Mouse (Mus musculus) intestine, embryonic 14.5 days (tissue): ENCODE measurements around the gene Cped1. TPM values are rescaled to one million over a fixed set of nuclear protein-coding genes. Genes with fewer than 3 reads are reported as not detected.

Experiments
- ATAC-seq: fragments of 200-750 bp; cut with Nextera tagmentation; replicated peaks from 2 replicates; pipeline ENCODE4 v1.8.0; 2017; ENCODE audit warnings: low read depth, moderate number of reproducible peaks, moderate TSS enrichment, moderate library complexity; ENCODE audit not compliant: low FRiP score, low TSS enrichment
- DNase-seq: peaks from one replicate; pipeline ENCODE4 v3.0.0-alpha.2; 2018; ENCODE audit warnings: low spot score
- H3K27ac ChIP-seq: fragments of 300-500 bp; sonication (generic); 2 replicates; pipeline ENCODE4 v1.5.1; 2014; ENCODE audit warnings: low read depth, mild to moderate bottlenecking, control low read depth
- H3K27me3 ChIP-seq: fragments of 300-500 bp; sonication (generic); replicated peaks from 2 replicates; pipeline ENCODE4 v1.6.1; 2014; ENCODE audit warnings: low read length, control low read depth; ENCODE audit not compliant: control insufficient read depth, insufficient read depth
- H3K36me3 ChIP-seq: fragments of 300-500 bp; sonication (generic); 2 replicates; pipeline ENCODE4 v1.6.1; 2014; ENCODE audit warnings: low read length, control low read depth; ENCODE audit not compliant: control insufficient read depth, insufficient read depth
- H3K4me1 ChIP-seq: fragments of 300-500 bp; sonication (generic); replicated peaks from 2 replicates; pipeline ENCODE4 v1.6.1; 2014; ENCODE audit warnings: low read length, control low read depth, mixed read lengths; ENCODE audit not compliant: control insufficient read depth, insufficient read depth
- H3K4me2 ChIP-seq: fragments of 300-500 bp; sonication (generic); 2 replicates; pipeline ENCODE4 v1.6.1; 2014; ENCODE audit warnings: low read length
- H3K4me3 ChIP-seq: fragments of 300-500 bp; sonication (generic); 2 replicates; pipeline ENCODE4 v1.5.1; 2014; ENCODE audit warnings: low read depth, low read length, control low read depth, mixed read lengths
- H3K9ac ChIP-seq: fragments of 300-500 bp; sonication (generic); 2 replicates; pipeline ENCODE4 v1.6.1; 2014; ENCODE audit warnings: mild to moderate bottlenecking, low read length
- H3K9me3 ChIP-seq: fragments of 300-500 bp; sonication (generic); 2 replicates; pipeline ENCODE4 v1.6.1; 2016; ENCODE audit warnings: low read length, control low read depth; ENCODE audit not compliant: control insufficient read depth
- WGBS: fragments of 180-500 bp; shearing (Covaris S2); extraction: QIAGEN DNeasy Blood & Tissue Kit; methylation state at CpG from one replicate; pipeline ENCODE4 v1.1.7; 2014; 5-methylcytosine and 5-hydroxymethylcytosine counted together
- polyA plus RNA-seq: library from polyadenylated mRNA; unstranded; fragments of >200 nt; fragmentation: Nextera tagmentation; extraction: Ambion mirVana; gene quantifications from 2 replicates; pipeline ENCODE4 v1.2.1, GENCODE M21; 2014

The Cped1 gene
- polyA plus RNA-seq, 1 experiment from 2014 or later = 35.5 TPM

- Histone ChIP-seq H3K27me3 (no peaks in the 10 kb centered on the region), H3K9me3 (no peaks in the 10 kb centered on the region), H3K4me1 (no peaks in the 10 kb centered on the region), H3K4me3 (no peak overlapping the region), H3K36me3 (peaks cover 22% of the 10 kb centered on the region), H3K27ac (no peak overlapping the region), H3K4me2 (no peak overlapping the region), H3K9ac (no peak overlapping the region)
- DNase-seq (no peak), ATAC-seq (no peak)
- 81% methylated on average over 2 of the region's 2 CpGs for WGBS
Observed at GRCm38 (mm10) chr6:22148511-22148910, 162.8 kb downstream of the Cped1 start.

GRCm38 (mm10) chr6:22157461-22157860 is 171.7 kb downstream of the Cped1 start:
- no peak for ATAC-seq
- 70% methylated on average over 5 of the region's 5 CpGs for WGBS
- no peak overlapping the region for H3K9ac ChIP-seq
- no peak overlapping the region for H3K27ac ChIP-seq
- H3K36me3 ChIP-seq = peaks cover 7% of the 10 kb centered on the region; the same call in 1 of the 2 replicates
- no peak for DNase-seq
- H3K4me1 ChIP-seq = no peaks in the 10 kb centered on the region
- no peak overlapping the region for H3K4me2 ChIP-seq
- no peak overlapping the region for H3K4me3 ChIP-seq
- H3K9me3 ChIP-seq = no peaks in the 10 kb centered on the region
- no peaks in the 10 kb centered on the region for H3K27me3 ChIP-seq

GRCm38 (mm10) chr6:22161944-22162343 is 176.2 kb downstream of the Cped1 start:
- Histone ChIP-seq H3K4me2 (no peak overlapping the region), H3K4me1 (no peaks in the 10 kb centered on the region), H3K9ac (no peak overlapping the region), H3K4me3 (no peak overlapping the region), H3K36me3 (peaks cover 7% of the 10 kb centered on the region; the same call in 1 of the 2 replicates), H3K27me3 (no peaks in the 10 kb centered on the region), H3K27ac (no peak overlapping the region), H3K9me3 (no peaks in the 10 kb centered on the region)
- DNase-seq (no peak), ATAC-seq (no peak)
- WGBS = 54% methylated on average over 1 of the region's 1 CpGs

- DNase-seq (no peak), ATAC-seq (no peak)
- Histone ChIP-seq H3K4me2 (no peak overlapping the region), H3K4me1 (no peaks in the 10 kb centered on the region), H3K27ac (no peak overlapping the region), H3K36me3 (peaks cover 6% of the 10 kb centered on the region), H3K27me3 (no peaks in the 10 kb centered on the region), H3K4me3 (no peak overlapping the region), H3K9ac (no peak overlapping the region), H3K9me3 (no peaks in the 10 kb centered on the region)
- WGBS = 67% methylated on average over 2 of the region's 2 CpGs
Observed at GRCm38 (mm10) chr6:22168388-22168787, 182.7 kb downstream of the Cped1 start.

GRCm38 (mm10) chr6:22178721-22179295 is 193.1 kb downstream of the Cped1 start:
- Histone ChIP-seq H3K9ac (no peak overlapping the region), H3K4me2 (no peak overlapping the region), H3K4me1 (no peaks in the 10 kb centered on the region), H3K27me3 (no peaks in the 10 kb centered on the region), H3K36me3 (no peaks in the 10 kb centered on the region), H3K4me3 (no peak overlapping the region), H3K27ac (no peak overlapping the region), H3K9me3 (no peaks in the 10 kb centered on the region)
- WGBS = 72% methylated on average over 8 of the region's 8 CpGs
- no peak for ATAC-seq
- no peak for DNase-seq

- Histone ChIP-seq H3K9me3 (no peaks in the 10 kb centered on the region), H3K9ac (no peak overlapping the region), H3K4me2 (0 out of 2 replicates have a peak overlapping the region, but pooled peaks have one; percentile 4), H3K4me1 (no peaks in the 10 kb centered on the region), H3K27me3 (no peaks in the 10 kb centered on the region), H3K27ac (no peak overlapping the region), H3K4me3 (no peak overlapping the region), H3K36me3 (no peaks in the 10 kb centered on the region)
- WGBS = 46% methylated on average over 10 of the region's 10 CpGs
- DNase-seq (no peak), ATAC-seq (no peak)
Observed at GRCm38 (mm10) chr6:22180316-22180715, 194.6 kb downstream of the Cped1 start.

- H3K36me3 ChIP-seq = no peaks in the 10 kb centered on the region
- H3K27me3 ChIP-seq = no peaks in the 10 kb centered on the region
- ATAC-seq (no peak), DNase-seq (no peak)
- WGBS = 88% methylated on average over 8 of the region's 8 CpGs
- no peak overlapping the region for H3K27ac ChIP-seq
- H3K4me3 ChIP-seq = no peak overlapping the region
- no peaks in the 10 kb centered on the region for H3K9me3 ChIP-seq
- 0 out of 2 replicates have a peak, but pooled peaks cover 3% of the 10 kb centered on the region for H3K4me1 ChIP-seq
- H3K9ac ChIP-seq = no peak overlapping the region
- H3K4me2 ChIP-seq = no peak overlapping the region
Observed at GRCm38 (mm10) chr6:22186967-22187366, 201.3 kb downstream of the Cped1 start.

GRCm38 (mm10) chr6:22189346-22190335 is 203.9 kb downstream of the Cped1 start:
- H3K9ac ChIP-seq = no peak overlapping the region
- H3K36me3 ChIP-seq = no peaks in the 10 kb centered on the region
- 0 out of 2 replicates have a peak, but pooled peaks cover 3% of the 10 kb centered on the region for H3K4me1 ChIP-seq
- 77% methylated on average over 24 of the region's 24 CpGs for WGBS
- no peak overlapping the region for H3K4me2 ChIP-seq
- DNase-seq (no peak), ATAC-seq (0 out of 2 replicates have a peak, but pooled peaks have one; percentile 53)
- no peak overlapping the region for H3K27ac ChIP-seq
- H3K27me3 ChIP-seq = no peaks in the 10 kb centered on the region
- no peak overlapping the region for H3K4me3 ChIP-seq
- H3K9me3 ChIP-seq = no peaks in the 10 kb centered on the region
